Mouse (Mus musculus): ENCODE data around the gene Wnk2. TPM values are rescaled to one million over a fixed set of nuclear protein-coding genes. Genes with fewer than 3 reads are reported as not detected.

Gene Wnk2
- total and polyA plus RNA-seq, 3 experiments = 0.04 TPM; not detected in 2

GRCm38 (mm10) chr13:49114921-49115320 is 32.9 kb downstream of the Wnk2 start:
- Histone ChIP-seq H3K4me1 (ENCODE audit: control insufficient read depth in 1 of 2, insufficient read depth in 2 of 2, low read length in 2 of 2) (no peaks in the 10 kb centered on the region), H3K9ac (ENCODE audit: control insufficient read depth, low read depth, low read length, poor library complexity, severe bottlenecking) (no peak overlapping the region), H3K9me3 (replicated peaks; ENCODE audit: insufficient read depth, low read length) (no peaks in the 10 kb centered on the region), H3K4me3 (ENCODE audit: control insufficient read depth in 1 of 2, insufficient read depth in 1 of 2, low read depth in 2 of 2, low read length in 2 of 2) (no peak overlapping the region), H3K27me3 (ENCODE audit: control insufficient read depth in 1 of 2, insufficient read depth in 2 of 2, low read length in 2 of 2) (peaks cover 0 to 3% of the 10 kb centered on the region in 2 experiments; a peak in 3 of 4 replicates), H3K79me2 (ENCODE audit: control insufficient read depth, insufficient read depth, low read length, poor library complexity) (no peaks in the 10 kb centered on the region), H3K36me3 (ENCODE audit: control insufficient read depth in 1 of 2, insufficient read depth in 2 of 2, low read length in 2 of 2) (no peaks in the 10 kb centered on the region), H3K27ac (ENCODE audit: control insufficient read depth, low read depth, low read length) (no peak overlapping the region)
- TF ChIP-seq MYC (IDR thresholded peaks at IDR 0.05; ENCODE audit: low read depth, low read length) (no peak), MYB (IDR thresholded peaks at IDR 0.05; ENCODE audit: low read depth, low read length) (no peak), POLR2A (IDR thresholded peaks at IDR 0.05; ENCODE audit: control insufficient read depth in 1 of 2, insufficient read depth in 1 of 2, low read depth in 1 of 2, low read length in 2 of 2, poor library complexity in 1 of 2) (no peak), MAZ (IDR thresholded peaks at IDR 0.05; ENCODE audit: low read depth, low read length) (no peak), JUND (IDR thresholded peaks at IDR 0.05; ENCODE audit: low read depth, low read length) (no peak), GATA1 (IDR thresholded peaks at IDR 0.05; ENCODE audit: low read depth, low read length) (no peak), CHD1 (IDR thresholded peaks at IDR 0.05; ENCODE audit: low read depth, low read length) (no peak), MEF2A (IDR thresholded peaks at IDR 0.05; ENCODE audit: extremely low read depth, insufficient replicate concordance, low read depth, low read length, poor library complexity, severe bottlenecking) (no peak)
- no peak for DNase-seq (ENCODE audit: low read depth, low spot score)

GRCm38 (mm10) chr13:49114116-49114515 is 33.7 kb downstream of the Wnk2 start:
- Histone ChIP-seq H3K36me3 (ENCODE audit: control insufficient read depth in 1 of 2, insufficient read depth in 2 of 2, low read length in 2 of 2) (no peaks in the 10 kb centered on the region), H3K4me3 (ENCODE audit: control insufficient read depth in 1 of 2, insufficient read depth in 1 of 2, low read depth in 2 of 2, low read length in 2 of 2) (no peak overlapping the region), H3K27ac (ENCODE audit: control insufficient read depth, low read depth, low read length) (no peak overlapping the region), H3K9me3 (replicated peaks; ENCODE audit: insufficient read depth, low read length) (no peaks in the 10 kb centered on the region), H3K4me1 (ENCODE audit: control insufficient read depth in 1 of 2, insufficient read depth in 2 of 2, low read length in 2 of 2) (no peaks in the 10 kb centered on the region), H3K9ac (ENCODE audit: control insufficient read depth, low read depth, low read length, poor library complexity, severe bottlenecking) (no peak overlapping the region), H3K27me3 (ENCODE audit: control insufficient read depth in 1 of 2, insufficient read depth in 2 of 2, low read length in 2 of 2) (peaks cover 0 to 5% of the 10 kb centered on the region in 2 experiments; a peak in 3 of 4 replicates), H3K79me2 (ENCODE audit: control insufficient read depth, insufficient read depth, low read length, poor library complexity) (no peaks in the 10 kb centered on the region)
- no peak for DNase-seq (ENCODE audit: low read depth, low spot score)
- TF ChIP-seq ZC3H11A (IDR thresholded peaks at IDR 0.05; ENCODE audit: low read depth, low read length) = no peak
- TF ChIP-seq NRF1 (IDR thresholded peaks at IDR 0.05; ENCODE audit: insufficient read depth, low read depth, low read length, poor library complexity, severe bottlenecking) = no peak
- no peak for TF ChIP-seq SIN3A (IDR thresholded peaks at IDR 0.05; ENCODE audit: low read length)
- no peak for TF ChIP-seq MXI1 (IDR thresholded peaks at IDR 0.05; ENCODE audit: low read depth, low read length)
- no peak for TF ChIP-seq POLR2AphosphoS2 (IDR thresholded peaks at IDR 0.05; ENCODE audit: low read length)

DNA sequence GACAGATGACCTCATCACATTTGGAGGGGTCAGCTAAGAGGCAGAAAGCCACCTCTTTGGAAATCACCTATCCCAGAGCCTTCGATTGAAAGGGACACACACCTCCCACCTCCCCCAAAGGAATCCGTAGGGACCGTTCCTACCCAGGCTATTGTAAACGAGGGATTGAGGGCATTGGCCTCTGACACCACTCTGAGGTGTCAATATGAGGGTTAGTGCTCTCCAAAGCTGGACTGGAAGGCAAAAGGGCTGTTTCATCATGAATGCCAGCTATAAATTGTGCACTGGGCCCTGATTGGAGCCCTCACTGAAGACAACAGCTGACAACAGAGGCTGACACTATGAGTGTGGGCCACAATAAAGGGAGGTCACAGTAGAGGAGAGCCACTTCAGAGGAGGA is 34.5 kb downstream of the Wnk2 start:
- TF ChIP-seq POLR2A (IDR thresholded peaks at IDR 0.05; ENCODE audit: control insufficient read depth in 1 of 2, insufficient read depth in 1 of 2, low read depth in 1 of 2, low read length in 2 of 2, poor library complexity in 1 of 2) (no peak), ETS1 (IDR thresholded peaks at IDR 0.05; ENCODE audit: low read depth, low read length) (no peak), UBTF (IDR thresholded peaks at IDR 0.05; ENCODE audit: borderline replicate concordance, insufficient read depth, low read depth, low read length) (no peak), USF1 (IDR thresholded peaks at IDR 0.05; ENCODE audit: low read depth, low read length) (no peak), MAX (IDR thresholded peaks at IDR 0.05; ENCODE audit: low read length) (no peak), POLR2AphosphoS5 (IDR thresholded peaks at IDR 0.05; ENCODE audit: borderline replicate concordance, low read depth, low read length) (no peak), CTCF (IDR thresholded peaks at IDR 0.05 in 2 of 3, conservative IDR thresholded peaks at IDR 0.05 in 1 of 3; ENCODE audit: control insufficient read depth in 1 of 3, insufficient read depth in 1 of 3, low read depth in 2 of 3, low read length in 3 of 3, poor library complexity in 1 of 3, severe bottlenecking in 1 of 3) (no peak), KAT2A (conservative IDR thresholded peaks at IDR 0.05; ENCODE audit: low read depth, low read length) (no peak), BHLHE40 (IDR thresholded peaks at IDR 0.05; ENCODE audit: borderline replicate concordance, low read depth, low read length) (no peak), MYB (IDR thresholded peaks at IDR 0.05; ENCODE audit: low read depth, low read length) (no peak)
- Histone ChIP-seq H3K27ac (ENCODE audit: control insufficient read depth, low read depth, low read length) (no peak overlapping the region), H3K9me3 (replicated peaks; ENCODE audit: insufficient read depth, low read length) (no peaks in the 10 kb centered on the region), H3K27me3 (ENCODE audit: control insufficient read depth in 1 of 2, insufficient read depth in 2 of 2, low read length in 2 of 2) (peaks cover 0 to 5% of the 10 kb centered on the region in 2 experiments; a peak in 3 of 4 replicates), H3K79me2 (ENCODE audit: control insufficient read depth, insufficient read depth, low read length, poor library complexity) (no peaks in the 10 kb centered on the region), H3K4me3 (ENCODE audit: control insufficient read depth in 1 of 2, insufficient read depth in 1 of 2, low read depth in 2 of 2, low read length in 2 of 2) (no peak overlapping the region), H3K4me1 (ENCODE audit: control insufficient read depth in 1 of 2, insufficient read depth in 2 of 2, low read length in 2 of 2) (no peaks in the 10 kb centered on the region), H3K9ac (ENCODE audit: control insufficient read depth, low read depth, low read length, poor library complexity, severe bottlenecking) (no peak overlapping the region), H3K36me3 (ENCODE audit: control insufficient read depth in 1 of 2, insufficient read depth in 2 of 2, low read length in 2 of 2) (no peaks in the 10 kb centered on the region)
- no peak for DNase-seq (ENCODE audit: low read depth, low spot score)
